ENCODE assay signal across 11 mouse cellular contexts in the genomic region with DNA sequence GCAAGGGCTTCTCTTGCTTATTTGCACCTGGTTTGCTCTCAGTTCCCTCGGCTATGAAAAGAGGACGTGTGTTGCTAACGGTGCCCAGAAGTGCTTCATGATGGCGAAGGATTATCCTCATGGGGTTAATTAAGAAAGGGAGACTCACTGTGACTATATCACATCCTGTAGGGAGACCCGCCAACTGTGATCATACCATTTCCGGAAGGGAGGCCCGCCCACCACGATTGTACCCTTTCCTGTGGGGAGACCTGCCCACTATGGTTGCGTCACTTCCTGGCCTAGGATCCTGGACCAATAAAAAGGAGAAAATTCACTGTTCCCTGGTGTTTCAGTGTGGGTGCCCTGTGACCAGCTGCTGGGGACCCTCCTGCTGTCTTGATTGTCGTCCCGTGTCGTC. TPM values are rescaled to one million over a fixed set of nuclear protein-coding genes. Genes with fewer than 3 reads are reported as not detected.
DNase-seq lines count a peak whose midpoint lies in the region; ATAC-seq and TF ChIP-seq lines count a peak whose summit lies in the region.
"Had no signal": no experiment of that assay in that cellular context is flagged by ENCODE, and none has a peak within 500 bp of the region (broad histone marks: within the 10 kb centered on the region; RNA-seq: fewer than 3 reads in every experiment).

No protein-coding gene starts in this region.

- WGBS in heart, postnatal 0 days = 77% methylated on average over 9 of the region's 12 CpGs
- WGBS in lung, embryonic 16.5 days = 82% methylated on average over 10 of the region's 12 CpGs
- WGBS in hindbrain, embryonic 10.5 days = 91% methylated on average over 12 of the region's 12 CpGs

- no peak overlapping the region for H3K4me2 ChIP-seq in heart, postnatal 0 days (ENCODE audit: low read depth, low read length)
- no peak overlapping the region for H3K4me2 ChIP-seq in lung, embryonic 16.5 days (ENCODE audit: low read depth, low read length)
- H3K4me2 ChIP-seq: heart, embryonic 15.5 days had no signal

- H3K9ac ChIP-seq in heart, postnatal 0 days (replicated peaks; ENCODE audit: low read depth, low read length) = no peak overlapping the region
- no peak overlapping the region for H3K9ac ChIP-seq in lung, embryonic 16.5 days (ENCODE audit: low read length)
- H3K9ac ChIP-seq: heart, embryonic 15.5 days had no signal

- no peaks in the 10 kb centered on the region for H3K27me3 ChIP-seq in E14TG2a.4 (ENCODE audit: insufficient read depth, low read length)
- no peaks in the 10 kb centered on the region for H3K27me3 ChIP-seq in heart, postnatal 0 days (ENCODE audit: control insufficient read depth, insufficient read depth, low read length)
- no peaks in the 10 kb centered on the region for H3K27me3 ChIP-seq in lung, embryonic 16.5 days (ENCODE audit: control insufficient read depth, insufficient read depth, low read depth, low read length)
- no peaks in the 10 kb centered on the region for H3K27me3 ChIP-seq in hindbrain, embryonic 10.5 days (ENCODE audit: insufficient read depth, poor library complexity, severe bottlenecking)
- H3K27me3 ChIP-seq: CH12.LX; heart, embryonic 15.5 days; megakaryocyte, embryonic 14.5 days had no signal

- H3K9me3 ChIP-seq in E14TG2a.4 (ENCODE audit: low read length) = no peaks in the 10 kb centered on the region
- no peaks in the 10 kb centered on the region for H3K9me3 ChIP-seq in heart, postnatal 0 days (replicated peaks; ENCODE audit: control insufficient read depth, low read length)
- H3K9me3 ChIP-seq in lung, embryonic 16.5 days (ENCODE audit: control insufficient read depth, low read length) = no peaks in the 10 kb centered on the region
- no peaks in the 10 kb centered on the region for H3K9me3 ChIP-seq in hindbrain, embryonic 10.5 days
- H3K9me3 ChIP-seq: heart, embryonic 15.5 days; megakaryocyte, embryonic 14.5 days had no signal

- peak overlapping the region; percentile 79 for H3K4me3 ChIP-seq in E14TG2a.4 (replicated peaks; ENCODE audit: low read length)
- H3K4me3 ChIP-seq in heart, postnatal 0 days (ENCODE audit: low read depth, low read length) = no peak overlapping the region
- no peak overlapping the region for H3K4me3 ChIP-seq in lung, embryonic 16.5 days (ENCODE audit: low read length)
- H3K4me3 ChIP-seq in hindbrain, embryonic 10.5 days = no peak overlapping the region
- H3K4me3 ChIP-seq: heart, embryonic 15.5 days; megakaryocyte, embryonic 14.5 days had no signal

- peaks cover 84% of the 10 kb centered on the region for H3K36me3 ChIP-seq in E14TG2a.4 (ENCODE audit: insufficient read depth, low read length)
- peaks cover 41% of the 10 kb centered on the region for H3K36me3 ChIP-seq in heart, postnatal 0 days (replicated peaks; ENCODE audit: control insufficient read depth, insufficient read depth, low read length)
- H3K36me3 ChIP-seq in lung, embryonic 16.5 days (ENCODE audit: control insufficient read depth, insufficient read depth, low read length) = peaks cover 24% of the 10 kb centered on the region
- H3K36me3 ChIP-seq in hindbrain, embryonic 10.5 days = peaks cover 94% of the 10 kb centered on the region

- peak; percentile 15 for DNase-seq in gastrocnemius, adult 18-20 months (ENCODE audit: low spot score)
- no peak for DNase-seq in gastrocnemius, adult 8-10 months (ENCODE audit: low spot score in 2 of 2)
- DNase-seq in heart, postnatal 0 days (ENCODE audit: low spot score) = peak; percentile 51
- DNase-seq in left cerebral cortex, postnatal 36 days (ENCODE audit: low spot score in 2 of 2) = no peak
- no peak for DNase-seq in hindbrain, embryonic 10.5 days (ENCODE audit: low spot score)
- DNase-seq in neural tube, embryonic 10.5 days (ENCODE audit: extremely low spot score, low spot score) = no peak

- peak; percentile 83 for ATAC-seq in heart, postnatal 0 days (ENCODE audit: insufficient read depth, low read depth)
- peak; percentile 51; the same call in 1 of the 2 replicates for ATAC-seq in lung, embryonic 16.5 days (ENCODE audit: low read depth)

- no peak for TF ChIP-seq EP300 in heart, postnatal 0 days (IDR thresholded peaks at IDR 0.05; ENCODE audit: low read depth)

- intact Hi-C loops in left cerebral cortex, postnatal 36 days (cut with DNase I) = no loop called here

- TF ChIP-seq CTCF in E14TG2a.4 (conservative IDR thresholded peaks at IDR 0.05; ENCODE audit: low read length) = no peak
- no peak for TF ChIP-seq CTCF in heart, postnatal 0 days (IDR thresholded peaks at IDR 0.05; ENCODE audit: low read depth)

- H3K27ac ChIP-seq in heart, postnatal 0 days (ENCODE audit: low read depth) = peak overlapping the region; percentile 18
- no peak overlapping the region for H3K27ac ChIP-seq in lung, embryonic 16.5 days (ENCODE audit: low read length)
- H3K27ac ChIP-seq in hindbrain, embryonic 10.5 days = no peak overlapping the region
- H3K27ac ChIP-seq: heart, embryonic 15.5 days had no signal

- H3K4me1 ChIP-seq in E14TG2a.4 (replicated peaks; ENCODE audit: low read depth, low read length) = peaks cover 84% of the 10 kb centered on the region
- H3K4me1 ChIP-seq in heart, postnatal 0 days (ENCODE audit: control insufficient read depth, insufficient read depth) = no peaks in the 10 kb centered on the region; the same call in 1 of the 2 replicates
- H3K4me1 ChIP-seq in lung, embryonic 16.5 days (replicated peaks; ENCODE audit: control insufficient read depth, insufficient read depth, low read length) = peaks cover 6% of the 10 kb centered on the region; the same call in 1 of the 2 replicates
- H3K4me1 ChIP-seq in hindbrain, embryonic 10.5 days (replicated peaks) = peaks cover 12% of the 10 kb centered on the region
- H3K4me1 ChIP-seq: heart, embryonic 15.5 days had no signal

RNA-seq across cellular contexts. Expression of a gene that starts 9.3 kb away (rescaled TPM):
- under 1 TPM; 0.19 to 0.43 TPM for total RNA-seq in gastrocnemius, adult 18-20 months (2021)
- total RNA-seq in gastrocnemius, adult 8-10 months (2022) = under 1 TPM; 0.19 to 0.53 (median 0.42) TPM
- total RNA-seq in heart, postnatal 0 days (2014; rRNA removed; ENCODE audit: low replicate concordance) = 11.5 and 17.4 TPM in 2 replicates
- polyA plus RNA-seq in heart, postnatal 0 days (2015; fragmentation: Nextera tagmentation; extraction: Ambion mirVana) = 4.1 and 4.9 TPM in 2 replicates
- polyA plus RNA-seq in lung, embryonic 16.5 days (2015; fragmentation: Nextera tagmentation; extraction: Ambion mirVana) = 46.0 and 50.1 TPM in 2 replicates
- 100 to 1,000 TPM; 178 to 201 TPM for total RNA-seq in left cerebral cortex, postnatal 36 days (2021)
- polyA plus RNA-seq in hindbrain, embryonic 10.5 days (2016; fragmentation: Nextera tagmentation; extraction: Ambion mirVana) = 40.4 and 46.2 TPM in 2 replicates

Comparison
In these comparisons a context has a peak if more than half of its experiments do, and no peak if none do; other contexts are left out.
1. DNase-seq: peak in gastrocnemius, adult 18-20 months (single experiment) and heart, postnatal 0 days (single experiment); none in gastrocnemius, adult 8-10 months (0 of 2), left cerebral cortex, postnatal 36 days (0 of 2), hindbrain, embryonic 10.5 days (single experiment) and neural tube, embryonic 10.5 days (single experiment).